Mouse (Mus musculus) thymus, postnatal 36 days (tissue): ENCODE data around the gene Sgf29.

Experiments used
- DNase-seq, 2 experiments: peaks; one replicate each; pipeline ENCODE4 v3.0.0; 2022; ENCODE audit warnings: mixed read lengths in 2 of 2

Sgf29 gene

GRCm38 (mm10) chr7:126707442-126708174 is 58.5 kb downstream of the Sgf29 start, which contains the start of gene Coro1a:
Gene Coro1a (minus strand): TSS chr7:126707787.
- DNase-seq, result peak; percentile 76 to 88

- DNase-seq, result no peak
Measured at GRCm38 (mm10) chr7:126708175-126708952, 59.3 kb downstream of the Sgf29 start.

GRCm38 (mm10) chr7:126710266-126710665 is 61.2 kb downstream of the Sgf29 start:
- peak in 1 of 2 experiments; percentile 51 for DNase-seq

GRCm38 (mm10) chr7:126711910-126712309 is 62.8 kb downstream of the Sgf29 start:
- peak; percentile 46 to 71 for DNase-seq

GRCm38 (mm10) chr7:126715679-126716078 is 66.6 kb downstream of the Sgf29 start:
- no peak for DNase-seq

GRCm38 (mm10) chr7:126717566-126717965 is 68.5 kb downstream of the Sgf29 start:
- no peak for DNase-seq

GRCm38 (mm10) chr7:126718787-126719337 is 69.8 kb downstream of the Sgf29 start:
- DNase-seq, result no peak

- DNase-seq, result no peak
Measured at GRCm38 (mm10) chr7:126721635-126722034, 72.5 kb downstream of the Sgf29 start.
